Mouse (Mus musculus) midbrain, embryonic 10.5 days (tissue): Measurements from ENCODE around the gene Nipal4. TPM values are rescaled to one million over a fixed set of nuclear protein-coding genes. Genes with fewer than 3 reads are reported as not detected.

Source experiments
- DNase-seq: peaks from one replicate; pipeline ENCODE4 v3.0.0-alpha.2; 2017; ENCODE audit warnings: low spot score
- H3K27ac ChIP-seq: fragments of 300-500 bp; sonication (generic); replicated peaks from 2 replicates; pipeline ENCODE4 v1.5.1; 2016; ENCODE audit warnings: mild to moderate bottlenecking
- H3K27me3 ChIP-seq: fragments of 300-500 bp; sonication (generic); 2 replicates; pipeline ENCODE4 v1.6.1; 2016; ENCODE audit warnings: low read depth, mild to moderate bottlenecking; ENCODE audit not compliant: poor library complexity, severe bottlenecking
- H3K36me3 ChIP-seq: fragments of 300-500 bp; sonication (generic); 2 replicates; pipeline ENCODE4 v1.6.1; 2016; ENCODE audit warnings: mild to moderate bottlenecking, moderate library complexity
- H3K4me1 ChIP-seq: fragments of 300-500 bp; sonication (generic); 2 replicates; pipeline ENCODE4 v1.6.1; 2016
- H3K4me3 ChIP-seq: fragments of 300-500 bp; sonication (generic); 2 replicates; pipeline ENCODE4 v1.5.1; 2016; ENCODE audit warnings: mild to moderate bottlenecking, moderate library complexity
- H3K9me3 ChIP-seq: fragments of 300-500 bp; sonication (generic); replicated peaks from 2 replicates; pipeline ENCODE4 v1.6.1; 2016; ENCODE audit warnings: mild to moderate bottlenecking
- WGBS: fragments of 180-500 bp; shearing (Covaris S2); methylation state at CpG from one replicate; pipeline ENCODE4 v1.1.7; 2016; 5-methylcytosine and 5-hydroxymethylcytosine counted together
- microRNA-seq: library from miRNA; unstranded; fragments of <30 nt; microRNA quantifications from one replicate; pipeline ENCODE4, GENCODE M21; 2017
- polyA plus RNA-seq: library from polyadenylated mRNA; unstranded; fragments of >200 nt; fragmentation: Nextera tagmentation; extraction: Ambion mirVana; gene quantifications from 2 replicates; pipeline ENCODE4 v1.2.1, GENCODE M21; 2016

The Nipal4 gene
- polyA plus RNA-seq, 1 experiment from 2014 or later = 1.00 TPM

GRCm38 (mm10) chr11:46102107-46102506 is 64.2 kb downstream of the Nipal4 start:
- DNase-seq = no peak
- Histone ChIP-seq H3K4me1 (no peaks in the 10 kb centered on the region), H3K4me3 (no peak overlapping the region), H3K36me3 (peaks cover 16% of the 10 kb centered on the region), H3K27ac (no peak overlapping the region), H3K9me3 (no peaks in the 10 kb centered on the region), H3K27me3 (no peaks in the 10 kb centered on the region)
- WGBS = 80% methylated on average over 6 of the region's 6 CpGs

Small RNA genes within 50 kb of the gene (microRNA-seq; reads per million reads assigned to microRNA genes)
- gene Mir7239 = not detected
- not detected for gene Mir8100

Other genes starting within 250 kb of the Nipal4 start
- gene Lsm11, start 221.6 kb downstream of the Nipal4 start, polyA plus RNA-seq = 7.3 and 9.1 TPM in 2 replicates
- gene Thg1l, start 211.0 kb downstream of the Nipal4 start, polyA plus RNA-seq = 18.2 and 18.3 TPM in 2 replicates
- gene Sox30, start 186.2 kb downstream of the Nipal4 start, polyA plus RNA-seq = 0.05 and 0.09 TPM in 2 replicates
- gene Gm12166, start 114.2 kb downstream of the Nipal4 start, polyA plus RNA-seq = 2.4 and 3.4 TPM in 2 replicates
- 9.3 and 11.1 TPM in 2 replicates for gene Adam19, start 110.5 kb downstream of the Nipal4 start, polyA plus RNA-seq
- gene Fndc9, start 69.0 kb upstream of the Nipal4 start, polyA plus RNA-seq = 0.51 and 0.75 TPM in 2 replicates
- gene Cyfip2, start 146.4 kb upstream of the Nipal4 start, polyA plus RNA-seq = 20.4 and 27.9 TPM in 2 replicates
- 0.04 TPM in 1 of 2 replicates, not detected in the other for gene Itk, start 223.0 kb upstream of the Nipal4 start, polyA plus RNA-seq
- not detected in 2 replicates for gene Fam71b, start 230.1 kb upstream of the Nipal4 start, polyA plus RNA-seq